Mouse (Mus musculus): ENCODE data around the gene Ezr.
A peak's percentile ranks its signal among the peaks of the same experiment; 100 is the strongest.

Gene Ezr

GRCm38 (mm10) chr17:6789581-6790118, 7.1 kb upstream of the Ezr start:
- DNase-seq (ENCODE audit: low read depth, low spot score) = no peak

GRCm38 (mm10) chr17:6789103-6789502, 6.5 kb upstream of the Ezr start:
- DNase-seq (ENCODE audit: low read depth, low spot score) = no peak

- DNase-seq (ENCODE audit: low read depth, low spot score) = no peak
These were observed 4.7 kb upstream of the Ezr start for GRCm38 (mm10) chr17:6787241-6787640.

GRCm38 (mm10) chr17:6783756-6784357, 1.3 kb upstream of the Ezr start:
- no peak for DNase-seq (ENCODE audit: low read depth, low spot score)

- peak; percentile 64 for DNase-seq (ENCODE audit: low read depth, low spot score)
These were observed 550 bp upstream of the Ezr start for GRCm38 (mm10) chr17:6783006-6783661.

- peak; percentile 31 for DNase-seq (ENCODE audit: low read depth, low spot score)
These were observed 504 bp downstream of the Ezr start for GRCm38 (mm10) chr17:6782033-6782526.

GRCm38 (mm10) chr17:6781273-6781672, 1.3 kb downstream of the Ezr start:
- no peak for DNase-seq (ENCODE audit: low read depth, low spot score)

- DNase-seq (ENCODE audit: low read depth, low spot score) = no peak
These were observed 2.0 kb downstream of the Ezr start for GRCm38 (mm10) chr17:6780521-6781115.

GRCm38 (mm10) chr17:6779632-6780031, 3.0 kb downstream of the Ezr start:
- no peak for DNase-seq (ENCODE audit: low read depth, low spot score)

- peak; percentile 72 for DNase-seq (ENCODE audit: low read depth, low spot score)
These were observed 3.6 kb downstream of the Ezr start for GRCm38 (mm10) chr17:6778771-6779509.

- DNase-seq (ENCODE audit: low read depth, low spot score) = peak; percentile 49
These were observed 4.3 kb downstream of the Ezr start for GRCm38 (mm10) chr17:6778332-6778683.

- no peak for DNase-seq (ENCODE audit: low read depth, low spot score)
These were observed 4.8 kb downstream of the Ezr start for GRCm38 (mm10) chr17:6777629-6778331.

GRCm38 (mm10) chr17:6777061-6777460, 5.5 kb downstream of the Ezr start:
- no peak for DNase-seq (ENCODE audit: low read depth, low spot score)

- DNase-seq (ENCODE audit: low read depth, low spot score) = no peak
These were observed 6.0 kb downstream of the Ezr start for GRCm38 (mm10) chr17:6776576-6776975.

- DNase-seq (ENCODE audit: low read depth, low spot score) = no peak
These were observed 6.5 kb downstream of the Ezr start for GRCm38 (mm10) chr17:6776123-6776522.

GRCm38 (mm10) chr17:6775671-6776070, 6.9 kb downstream of the Ezr start:
- no peak for DNase-seq (ENCODE audit: low read depth, low spot score)

GRCm38 (mm10) chr17:6775221-6775620, 7.4 kb downstream of the Ezr start:
- no peak for DNase-seq (ENCODE audit: low read depth, low spot score)

GRCm38 (mm10) chr17:6773249-6773966, 9.2 kb downstream of the Ezr start:
- no peak for DNase-seq (ENCODE audit: low read depth, low spot score)

- DNase-seq (ENCODE audit: low read depth, low spot score) = no peak
These were observed 10.2 kb downstream of the Ezr start for GRCm38 (mm10) chr17:6772490-6772773.

GRCm38 (mm10) chr17:6771661-6772489, 10.7 kb downstream of the Ezr start:
- no peak for DNase-seq (ENCODE audit: low read depth, low spot score)

Data from mesoderm, embryonic 11.5 days (tissue).